Mouse (Mus musculus) thymus, adult 2 months (tissue): ENCODE measurements around the gene Cep164. TPM values are rescaled to one million over a fixed set of nuclear protein-coding genes. Genes with fewer than 3 reads are reported as not detected.

Experiments used
- DNase-seq: peaks from one replicate; pipeline ENCODE4 v3.0.0; 2021
- H3K27ac ChIP-seq: fragments of 200-500 bp; 2 replicates; pipeline ENCODE4 v1.5.1; 2012; ENCODE audit warnings: low read length, control low read depth; ENCODE audit not compliant: control insufficient read depth, insufficient read depth
- H3K27me3 ChIP-seq: fragments of 200-500 bp; 2 replicates; pipeline ENCODE4 v1.6.1; 2012; ENCODE audit warnings: mild to moderate bottlenecking, low read length, moderate library complexity, mixed read lengths; ENCODE audit not compliant: control insufficient read depth, insufficient read depth
- H3K36me3 ChIP-seq: fragments of 200-500 bp; 2 replicates; pipeline ENCODE4 v1.6.1; 2012; ENCODE audit warnings: mild to moderate bottlenecking, low read length, moderate library complexity; ENCODE audit not compliant: control insufficient read depth, insufficient read depth
- H3K4me1 ChIP-seq: fragments of 200-500 bp; replicated peaks from 2 replicates; pipeline ENCODE4 v1.6.1; 2012; ENCODE audit warnings: low read length; ENCODE audit not compliant: control insufficient read depth, insufficient read depth
- H3K4me3 ChIP-seq: fragments of 200-500 bp; 2 replicates; pipeline ENCODE4 v1.5.1; 2012; ENCODE audit warnings: mild to moderate bottlenecking, low read length, control low read depth, moderate library complexity; ENCODE audit not compliant: control insufficient read depth, insufficient read depth
- CTCF ChIP-seq: fragments of 200-500 bp; IDR thresholded peaks from 2 replicates; pipeline ENCODE4 v1.5.1; 2012; ENCODE audit warnings: mild to moderate bottlenecking, control low read depth, low read length, moderate library complexity, borderline replicate concordance; ENCODE audit not compliant: control insufficient read depth, poor library complexity, insufficient read depth; ENCODE audit errors: extremely low read depth
- POLR2A ChIP-seq: fragments of 200-500 bp; IDR thresholded peaks from 2 replicates; pipeline ENCODE4 v1.6.1; 2012; ENCODE audit warnings: mild to moderate bottlenecking, low read length, control low read depth, moderate library complexity; ENCODE audit not compliant: control insufficient read depth, poor library complexity, insufficient read depth; ENCODE audit errors: extremely low read depth
- WGBS: fragments of 180-500 bp; shearing (Covaris S2); methylation state at CpG from one replicate; pipeline ENCODE4 v1.1.7; 2018; 5-methylcytosine and 5-hydroxymethylcytosine counted together
- polyA plus RNA-seq: library from polyadenylated mRNA; depleted of rRNA; stranded (reverse); fragments of >200 nt; gene quantifications from 2 replicates; pipeline ENCODE4 v1.2.3, GENCODE M21; 2012

The Cep164 gene
- polyA plus RNA-seq, 1 experiment, result 32.0 TPM

DNA sequence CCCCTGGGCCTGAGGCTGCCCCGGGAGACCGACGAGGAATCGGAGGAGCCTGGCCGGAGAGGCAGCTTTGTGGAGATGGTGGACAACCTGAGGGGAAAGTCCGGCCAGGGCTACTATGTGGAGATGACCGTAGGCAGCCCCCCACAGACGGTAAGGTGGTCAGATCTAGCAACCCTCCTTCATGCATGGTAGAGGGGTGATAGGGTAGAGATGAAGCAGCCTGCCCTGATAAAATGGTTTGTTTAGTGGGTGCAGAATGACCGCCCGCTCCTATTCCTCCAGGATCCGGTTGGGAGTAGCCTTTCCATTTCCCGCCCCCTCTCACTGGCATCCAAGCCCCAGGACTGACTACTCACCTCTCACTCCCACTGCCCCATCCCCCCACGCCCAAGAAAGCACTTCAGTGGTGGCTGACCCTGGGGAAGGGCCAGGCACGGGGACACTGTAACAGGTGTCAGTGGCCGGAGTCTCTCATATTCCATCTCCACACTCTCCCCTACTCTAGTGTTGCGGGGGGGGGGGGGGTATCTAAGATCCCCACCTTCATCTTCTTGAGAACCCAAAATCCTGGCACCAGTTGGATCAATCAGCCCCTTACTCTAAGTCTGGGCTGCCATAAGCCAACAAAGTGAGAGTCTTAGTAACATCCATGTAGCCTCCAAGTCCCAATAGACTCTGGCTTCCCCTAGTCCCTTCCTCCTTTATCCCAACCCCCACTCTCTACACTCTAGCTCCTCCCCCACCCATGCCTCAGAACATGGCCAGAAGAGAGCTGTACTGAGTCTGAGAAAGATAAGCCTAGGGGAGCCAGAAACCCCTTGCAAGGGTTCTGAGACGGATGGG is 10.9 kb upstream of the Cep164 start:
- H3K27ac ChIP-seq, result no peak overlapping the region
- DNase-seq, result no peak
- 47% methylated on average over 17 of the region's 17 CpGs for WGBS
- H3K4me1 ChIP-seq, result peaks cover 17% of the 10 kb centered on the region
- H3K36me3 ChIP-seq, result no peaks in the 10 kb centered on the region
- peak overlapping the region; percentile 46 for H3K4me3 ChIP-seq
- TF ChIP-seq POLR2A (no peak), CTCF (no peak)
- no peaks in the 10 kb centered on the region for H3K27me3 ChIP-seq

DNA sequence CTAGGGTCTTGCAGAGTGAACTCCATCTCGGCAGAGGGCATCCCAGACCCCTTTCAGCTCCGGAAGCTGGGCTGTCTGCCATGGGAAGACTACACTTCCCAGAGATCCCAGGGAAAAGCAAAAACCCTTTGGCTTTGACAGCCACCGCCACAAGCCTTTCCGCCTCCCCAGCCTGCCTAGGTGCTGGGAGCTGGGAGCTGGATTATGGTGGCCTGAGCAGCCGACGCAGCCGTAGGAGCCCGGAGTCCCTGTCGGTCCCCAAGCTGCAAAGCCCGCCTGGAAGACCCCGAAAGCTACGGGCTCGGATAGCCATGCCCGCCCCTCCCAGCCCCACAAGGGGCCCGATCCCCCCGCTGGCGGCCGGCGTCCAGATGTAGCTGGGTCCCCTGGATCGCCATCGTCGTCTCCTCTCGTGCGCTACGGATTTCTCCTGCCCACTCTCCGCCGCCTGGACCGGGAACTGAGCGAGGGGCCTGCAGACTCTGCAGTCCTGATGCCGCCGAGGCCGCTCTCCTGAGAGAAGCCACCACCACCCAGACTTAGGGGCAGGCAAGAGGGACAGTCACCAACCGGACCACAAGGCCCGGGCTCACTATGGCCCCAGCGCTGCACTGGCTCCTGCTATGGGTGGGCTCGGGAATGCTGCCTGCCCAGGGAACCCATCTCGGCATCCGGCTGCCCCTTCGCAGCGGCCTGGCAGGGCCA is 10.1 kb upstream of the Cep164 start, which contains the start of gene Bace1:
Gene Bace1 (plus strand): TSS at position 147 of the 705 bp plus-strand sequence.
- Histone ChIP-seq H3K27me3 (no peaks in the 10 kb centered on the region), H3K36me3 (no peaks in the 10 kb centered on the region), H3K4me3 (peak within 1 kb of the TSS; percentile 46), H3K4me1 (peaks cover 17% of the 10 kb centered on the region), H3K27ac (no peak within 1 kb of the TSS)
- DNase-seq, result no peak
- WGBS, result 4% methylated on average over 40 of the region's 40 CpGs
- TF ChIP-seq POLR2A (no peak), CTCF (0 out of 2 replicates have a peak, but pooled peaks have one; percentile 7)

DNA sequence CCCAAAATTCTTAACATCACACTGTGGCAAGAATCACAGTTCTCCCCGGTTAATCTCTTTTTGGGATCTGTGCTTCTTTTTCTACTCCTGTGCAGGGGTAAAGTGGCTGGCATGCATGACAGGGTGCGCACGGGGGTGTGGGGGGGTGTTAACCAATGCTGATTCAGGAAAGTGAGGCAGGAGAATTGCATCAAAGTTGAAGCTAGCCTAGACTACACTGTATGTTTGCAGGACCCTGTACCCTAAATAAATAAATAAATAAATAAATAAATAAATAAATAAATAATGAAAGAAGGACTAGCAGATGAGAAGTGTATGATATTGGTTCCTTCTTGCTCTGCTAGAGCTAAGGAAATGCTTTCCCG is 9.6 kb upstream of the Cep164 start:
- Histone ChIP-seq H3K36me3 (no peaks in the 10 kb centered on the region), H3K27ac (no peak overlapping the region), H3K4me3 (peak overlapping the region; percentile 46), H3K4me1 (peaks cover 17% of the 10 kb centered on the region), H3K27me3 (no peaks in the 10 kb centered on the region)
- 43% methylated on average over 4 of the region's 4 CpGs for WGBS
- TF ChIP-seq POLR2A (no peak), CTCF (no peak)
- DNase-seq, result no peak

DNA sequence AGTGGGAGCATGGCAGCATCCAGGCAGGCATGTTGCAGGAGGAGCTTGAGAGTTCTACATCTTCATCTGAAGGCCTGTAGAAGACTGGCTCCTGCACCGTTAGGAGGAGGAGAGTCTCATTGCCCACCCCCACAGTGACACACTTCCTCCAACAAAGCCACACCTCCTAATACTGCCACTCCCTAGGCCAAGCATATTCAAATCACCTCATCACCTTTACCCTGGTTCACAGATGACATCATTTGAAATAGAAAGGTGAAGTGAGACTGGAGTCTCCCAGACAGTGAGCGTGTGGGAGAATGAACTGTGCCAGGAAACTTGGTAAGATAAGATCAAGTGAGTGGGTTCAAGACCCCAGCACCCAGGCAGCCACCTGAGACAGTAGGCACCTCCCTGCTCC is 5.0 kb upstream of the Cep164 start:
- Histone ChIP-seq H3K36me3 (no peaks in the 10 kb centered on the region), H3K27me3 (no peaks in the 10 kb centered on the region), H3K27ac (no peak overlapping the region), H3K4me1 (0 out of 2 replicates have a peak, but pooled peaks cover 2% of the 10 kb centered on the region), H3K4me3 (no peak overlapping the region)
- no peak for TF ChIP-seq POLR2A
- no peak for TF ChIP-seq CTCF
- no peak for DNase-seq
- WGBS, result 78% methylated on average over 2 of the region's 2 CpGs

DNA sequence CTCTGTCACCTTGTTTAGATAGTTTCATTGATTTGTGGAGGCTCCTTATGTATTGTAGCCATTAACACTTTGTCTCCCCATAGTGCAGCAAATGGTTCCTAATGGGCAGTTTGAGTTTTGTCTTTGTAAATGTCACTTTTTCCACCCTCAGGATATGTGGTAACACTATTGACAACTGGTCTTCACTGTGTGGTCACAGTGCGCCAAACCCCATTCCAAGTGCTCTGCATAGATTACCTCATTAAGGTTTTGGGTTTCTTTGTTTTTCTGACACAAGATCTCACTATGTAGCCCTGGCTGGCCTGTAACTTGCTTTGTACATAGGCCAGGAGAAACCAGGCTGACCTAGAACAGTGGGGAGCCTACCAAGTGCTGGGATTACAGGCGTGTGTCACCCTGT is 4.4 kb upstream of the Cep164 start:
- H3K27ac ChIP-seq, result no peak overlapping the region
- H3K36me3 ChIP-seq, result no peaks in the 10 kb centered on the region
- TF ChIP-seq CTCF, result no peak
- no peaks in the 10 kb centered on the region for H3K4me1 ChIP-seq
- H3K4me3 ChIP-seq, result no peak overlapping the region
- no peak for DNase-seq
- WGBS, result 95% methylated on average over 2 of the region's 2 CpGs
- H3K27me3 ChIP-seq, result no peaks in the 10 kb centered on the region

DNA sequence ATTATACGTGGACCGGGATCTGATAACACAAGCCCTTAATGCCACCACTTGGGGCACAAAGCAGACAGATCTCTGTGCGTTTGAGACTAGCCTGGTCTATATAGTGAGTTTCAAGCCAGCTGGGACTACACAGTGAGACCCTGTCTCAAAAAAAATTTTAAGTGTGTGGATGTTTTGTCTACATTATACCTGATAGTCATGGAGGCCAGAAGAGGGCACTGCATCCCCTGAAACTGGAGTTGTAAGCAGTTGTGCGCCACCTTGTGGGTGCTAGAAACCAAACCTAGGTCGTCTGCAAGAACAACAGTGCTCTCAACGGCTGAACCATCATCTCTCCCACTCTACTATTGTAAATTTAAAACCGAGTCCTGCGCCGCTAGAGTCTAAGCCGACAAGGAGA is 616 bp upstream of the Cep164 start:
- WGBS, result 52% methylated on average over 10 of the region's 10 CpGs
- DNase-seq, result peak; percentile 80
- Histone ChIP-seq H3K4me1 (0 out of 2 replicates have a peak, but pooled peaks cover 2% of the 10 kb centered on the region), H3K27me3 (no peaks in the 10 kb centered on the region), H3K27ac (no peak overlapping the region), H3K4me3 (no peak overlapping the region), H3K36me3 (no peaks in the 10 kb centered on the region)
- TF ChIP-seq CTCF (no peak), POLR2A (no peak)
